Mouse (Mus musculus) T-helper 1 cell (primary cell): ENCODE data around the gene Ccl1.

Experiments
- in situ Hi-C: fragments of 300-600 bp; cut with MboI, MseI; formaldehyde crosslinking; loops from one replicate; pipeline ENCODE4 v1.15.1; 2025; ENCODE audit warnings: high pct_unique_total_duplicates

Gene Ccl1

DNA sequence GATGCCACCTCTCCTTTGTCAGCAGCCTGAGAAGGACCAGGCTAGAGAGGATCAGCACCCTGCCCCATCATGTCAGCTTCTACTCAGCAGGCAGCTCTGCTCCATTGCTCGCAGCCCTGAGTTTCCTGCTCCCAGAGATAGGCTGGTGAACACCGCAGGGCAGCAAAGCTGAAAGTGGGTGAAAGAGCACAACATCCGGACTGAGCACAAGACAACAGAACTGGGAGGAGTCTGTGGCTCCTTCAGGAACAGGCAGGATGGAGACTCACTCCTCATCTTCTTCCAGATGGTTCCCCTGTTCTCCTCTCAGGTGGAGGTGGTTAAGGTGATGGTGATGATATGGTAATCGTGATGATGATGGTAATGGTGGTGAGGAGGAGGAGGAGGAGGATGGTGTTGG lies at the start of gene Ccl1:
Gene Ccl1 (minus strand): TSS at position 101 of the 400 bp plus-strand sequence.
- in situ Hi-C loops: no loop called here

DNA sequence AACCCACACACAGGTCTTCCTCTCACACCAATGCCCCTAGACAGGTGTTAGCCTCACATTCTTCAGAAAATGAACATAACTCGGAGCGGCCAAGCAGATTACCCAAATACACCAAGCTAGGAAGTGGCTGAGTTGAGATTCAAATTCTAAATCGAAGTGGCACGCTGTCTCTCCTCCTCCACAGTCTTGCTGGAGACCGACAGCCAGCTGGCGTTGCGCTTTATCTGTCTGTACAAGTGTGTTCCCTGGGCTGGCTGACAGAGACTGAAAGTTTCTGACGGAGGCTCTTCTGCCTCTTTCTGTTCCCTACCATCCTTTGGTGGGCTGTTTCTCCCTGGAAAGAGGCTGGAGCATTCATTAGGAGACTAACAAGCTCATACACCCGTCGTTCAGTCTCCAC lies 45.5 kb upstream of the Ccl1 start:
- in situ Hi-C loops: no loop called here

DNA sequence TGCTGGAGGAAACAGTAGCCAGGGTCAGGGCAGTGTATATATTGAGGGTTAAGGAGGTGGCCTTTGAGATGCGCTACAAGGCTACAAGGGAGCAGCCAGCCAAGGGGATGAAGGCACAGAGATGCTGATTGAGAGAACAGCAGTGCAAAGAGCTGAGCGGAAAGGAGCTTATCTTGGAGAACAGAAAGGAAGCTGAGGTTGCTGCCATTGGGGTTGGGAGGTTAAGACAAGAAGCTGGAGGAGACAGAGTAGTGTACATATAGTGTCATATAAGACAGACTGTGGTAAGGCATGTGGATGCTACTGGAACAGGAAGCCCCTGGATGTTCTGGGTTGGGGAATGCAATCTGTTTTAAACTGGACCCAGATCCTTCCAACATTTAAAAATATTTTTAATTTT lies 35.4 kb upstream of the Ccl1 start:
- in situ Hi-C loops: no loop called here

DNA sequence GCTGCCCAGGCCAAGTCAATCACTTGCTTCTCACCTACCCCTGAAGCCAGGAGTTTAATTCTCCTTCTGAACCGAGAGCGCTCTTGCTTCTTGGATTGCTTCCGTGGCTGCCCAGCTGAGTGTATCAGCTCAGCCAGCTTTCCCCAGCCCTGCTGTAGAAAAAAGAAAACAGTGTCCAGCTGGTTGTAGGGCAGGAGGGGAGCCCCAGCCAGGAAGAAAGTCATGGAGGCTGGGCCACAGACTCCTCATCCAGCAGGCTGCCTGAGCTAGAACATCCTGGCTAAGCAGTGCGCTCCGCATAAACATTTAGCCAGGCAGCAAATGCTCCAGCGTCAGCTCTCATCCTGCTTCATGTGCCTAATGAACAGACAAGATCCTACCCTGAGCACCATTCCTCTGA lies 34.9 kb upstream of the Ccl1 start:
- in situ Hi-C loops: no loop called here

DNA sequence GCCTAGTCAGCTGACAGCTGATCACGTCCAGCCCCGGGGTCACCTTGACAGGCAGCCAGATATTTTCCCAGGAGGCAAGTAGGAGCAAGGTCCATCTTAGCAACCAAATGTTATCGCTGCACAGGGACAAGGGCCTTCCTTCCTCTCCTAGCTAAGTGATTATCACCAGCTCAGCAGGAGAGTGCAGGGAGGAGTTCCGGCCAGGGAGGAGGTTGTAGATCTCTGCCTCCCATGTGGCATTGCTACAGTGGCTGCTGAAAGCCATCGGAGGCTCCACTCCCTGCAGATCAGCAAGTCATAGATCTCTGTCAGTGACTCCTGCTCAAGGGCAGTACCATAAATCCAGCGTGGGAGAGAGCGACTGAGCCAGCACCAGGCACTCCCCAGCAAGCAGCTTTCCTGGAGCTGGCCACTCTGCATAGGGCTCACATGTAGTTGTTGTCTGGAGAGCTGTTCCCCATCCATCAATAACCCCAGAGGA lies 34.5 kb upstream of the Ccl1 start:
- in situ Hi-C loops: no loop called here

DNA sequence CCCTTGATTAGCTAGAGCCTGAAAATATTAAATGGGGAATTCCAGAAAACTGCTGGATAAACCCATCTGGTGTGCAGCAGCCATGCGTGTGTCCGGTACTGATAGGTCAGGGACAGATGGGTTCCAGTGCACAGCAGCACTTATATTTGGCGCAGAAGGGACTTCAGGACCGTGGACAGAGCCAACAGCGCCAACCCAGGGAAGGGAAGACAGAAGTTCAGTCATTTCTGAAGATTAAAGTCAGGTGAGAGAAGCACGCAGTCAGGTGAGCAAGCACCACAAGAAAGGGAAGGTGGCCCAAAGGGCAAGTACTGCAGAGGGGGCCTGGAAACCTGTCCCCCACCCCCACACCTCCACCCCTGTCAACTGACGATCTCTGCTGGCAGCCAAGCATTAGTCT lies 7.7 kb upstream of the Ccl1 start:
- in situ Hi-C loops: no loop called here

DNA sequence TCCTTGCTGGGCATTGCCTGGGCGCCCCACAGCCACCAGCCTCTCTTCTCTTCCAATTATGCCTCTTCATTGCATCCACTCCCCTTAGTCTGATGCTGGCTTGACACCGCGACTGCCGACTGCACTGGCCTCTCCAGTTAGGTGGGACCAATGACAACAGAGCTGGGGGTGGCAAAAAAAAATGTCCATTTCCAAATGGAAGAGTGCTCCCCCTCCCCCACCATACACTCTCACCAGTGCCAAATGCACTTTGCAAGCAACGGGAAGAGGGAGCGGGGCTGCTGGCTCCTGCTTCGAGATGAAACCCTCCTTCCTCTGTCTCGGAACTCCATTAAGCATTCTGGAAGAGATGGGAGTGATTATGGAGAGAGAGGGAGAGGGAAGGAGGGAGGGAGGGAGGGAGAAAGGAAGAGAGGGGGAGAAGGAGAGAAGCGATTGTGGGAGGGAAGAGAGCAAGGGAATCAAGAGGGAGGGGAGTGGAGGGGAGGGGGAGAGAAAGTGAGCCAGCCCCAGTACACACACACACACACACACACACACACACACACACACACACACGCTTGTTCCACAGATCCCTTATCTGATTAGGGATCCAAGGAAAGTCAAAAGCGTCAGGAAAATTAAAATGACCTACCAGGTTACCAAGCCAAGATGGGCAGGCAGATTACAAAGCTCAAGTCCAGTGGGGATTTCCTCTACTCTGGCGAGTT lies 5.0 kb upstream of the Ccl1 start:
- in situ Hi-C loops: no loop called here

DNA sequence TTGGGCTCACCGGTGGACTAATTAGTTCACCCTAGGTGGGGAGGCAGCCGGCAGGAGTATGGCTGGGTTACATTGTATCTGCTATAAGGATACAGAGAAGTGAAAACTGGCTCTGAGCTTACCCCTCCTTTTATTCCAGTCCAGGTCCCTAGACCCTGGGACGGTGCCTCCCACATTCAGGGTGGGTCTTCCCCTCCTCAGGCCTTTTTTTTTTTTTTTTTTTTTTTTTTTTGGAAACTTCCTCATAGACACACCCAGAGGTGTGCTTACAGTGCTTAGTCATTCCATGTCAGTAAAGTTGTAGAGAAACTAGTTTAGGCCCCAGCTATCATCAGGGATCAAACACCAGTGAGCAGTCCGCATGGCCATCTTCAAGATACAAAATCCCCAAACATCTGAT lies 7.6 kb downstream of the Ccl1 start:
- in situ Hi-C loops: no loop called here

DNA sequence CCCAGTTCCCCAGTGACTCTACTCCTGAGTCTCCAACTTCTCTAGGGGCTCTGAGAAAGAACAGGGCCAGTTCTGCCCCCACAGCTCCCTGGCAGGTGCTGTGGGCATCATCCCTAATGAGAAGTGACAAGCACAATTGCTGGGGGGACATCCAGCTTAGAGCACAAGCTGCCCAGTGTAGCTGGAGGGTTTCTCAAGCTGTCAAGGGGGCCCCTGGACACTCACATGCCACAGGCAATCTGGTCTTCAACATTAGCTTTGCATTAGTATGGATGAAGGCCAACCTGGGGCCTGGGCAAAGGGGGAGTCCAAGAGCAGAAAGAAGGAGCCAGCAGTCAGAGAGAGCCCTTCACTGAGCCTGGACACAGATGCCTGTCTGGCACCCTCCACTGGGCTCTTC lies 14.6 kb downstream of the Ccl1 start:
- in situ Hi-C loops: no loop called here

DNA sequence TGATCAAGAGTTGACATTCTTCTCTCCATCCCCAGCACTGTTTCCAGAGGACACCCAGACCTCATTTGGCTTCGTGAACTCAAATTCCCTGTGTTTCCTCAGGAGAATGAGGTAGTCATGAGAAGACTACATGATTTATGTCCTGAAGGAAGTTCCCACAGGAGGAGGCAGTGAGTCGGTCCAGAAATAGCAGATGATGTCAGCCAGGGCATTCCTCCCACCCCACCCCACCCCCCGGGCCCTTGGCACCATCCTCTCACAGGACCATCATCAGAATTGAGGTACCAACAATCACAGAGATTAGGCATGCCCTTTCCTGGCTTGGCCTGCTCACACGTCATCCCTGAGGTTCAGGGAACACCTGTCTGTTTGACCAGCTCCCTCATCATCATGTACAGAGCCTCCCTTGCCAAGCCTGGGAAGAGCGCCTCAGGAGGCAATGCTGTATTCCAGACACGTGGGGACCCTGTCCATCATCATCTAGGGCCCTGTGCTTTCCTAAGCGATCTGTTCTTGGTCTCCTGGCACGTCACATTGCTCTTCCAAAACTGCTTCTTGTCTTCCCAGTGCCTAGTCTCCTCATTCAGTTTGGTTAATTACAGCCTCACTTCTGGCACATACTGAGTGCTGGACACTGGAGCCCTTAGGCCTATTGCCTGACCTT lies 31.2 kb downstream of the Ccl1 start:
- in situ Hi-C loops: no loop called here

DNA sequence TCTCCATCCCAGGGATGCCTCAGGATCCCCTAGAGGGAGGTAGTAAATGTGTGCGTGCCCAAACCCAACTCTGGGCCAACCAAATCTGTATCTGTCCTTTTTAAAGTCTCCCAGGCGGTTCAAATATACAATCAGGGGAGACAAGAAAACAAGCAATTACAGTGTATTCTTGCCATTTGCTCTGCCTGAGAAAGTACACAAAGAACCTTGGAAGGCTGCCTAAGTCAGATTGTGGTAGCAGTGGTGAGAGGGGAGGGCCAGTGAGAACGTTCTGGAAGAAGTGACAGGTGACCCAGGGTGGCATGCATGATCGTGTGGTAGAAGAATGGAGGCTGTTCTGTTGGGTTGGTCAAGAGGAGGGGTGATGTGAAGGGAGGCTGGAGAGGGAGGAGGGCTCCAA lies 46.4 kb downstream of the Ccl1 start:
- in situ Hi-C loops: no loop called here

DNA sequence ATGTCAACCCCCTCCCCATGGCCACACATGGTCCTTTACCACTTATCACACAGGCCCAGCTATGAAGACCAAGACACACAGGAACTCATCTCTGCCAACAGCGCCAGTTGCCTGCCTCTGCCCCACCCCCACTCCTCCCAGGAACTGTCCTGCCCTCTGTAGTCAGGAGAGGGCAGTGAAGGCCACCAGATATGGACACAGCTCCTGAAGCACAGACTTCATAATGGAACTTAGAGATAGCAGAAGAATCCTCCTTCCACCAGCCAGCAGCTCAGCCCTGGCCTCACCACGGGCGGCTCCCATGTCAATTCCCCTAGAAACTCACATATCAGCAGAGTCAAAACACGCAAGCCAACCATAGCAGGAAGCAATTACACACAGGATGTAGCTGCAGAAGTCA lies 49.9 kb downstream of the Ccl1 start:
- in situ Hi-C loops: no loop called here

DNA sequence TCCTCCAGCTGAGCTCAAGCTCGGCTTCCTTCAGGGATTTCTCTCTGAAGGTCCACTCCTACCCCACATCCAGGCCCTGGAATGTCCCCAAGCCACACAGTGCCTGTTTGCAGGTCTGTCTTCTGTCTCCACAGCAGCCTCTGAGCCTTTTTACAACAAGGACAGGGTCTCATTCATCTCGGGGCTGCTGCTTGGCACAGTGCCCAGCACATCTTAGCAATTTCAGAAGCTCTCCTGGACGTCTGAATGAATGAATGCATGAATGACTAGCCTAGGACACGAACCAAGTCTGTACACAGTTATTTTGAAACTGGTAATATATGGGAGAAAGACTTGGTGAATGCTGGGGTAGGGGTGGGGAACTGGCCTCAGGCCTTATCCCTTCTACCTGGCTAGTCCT lies 52.1 kb downstream of the Ccl1 start:
- in situ Hi-C loops: no loop called here

DNA sequence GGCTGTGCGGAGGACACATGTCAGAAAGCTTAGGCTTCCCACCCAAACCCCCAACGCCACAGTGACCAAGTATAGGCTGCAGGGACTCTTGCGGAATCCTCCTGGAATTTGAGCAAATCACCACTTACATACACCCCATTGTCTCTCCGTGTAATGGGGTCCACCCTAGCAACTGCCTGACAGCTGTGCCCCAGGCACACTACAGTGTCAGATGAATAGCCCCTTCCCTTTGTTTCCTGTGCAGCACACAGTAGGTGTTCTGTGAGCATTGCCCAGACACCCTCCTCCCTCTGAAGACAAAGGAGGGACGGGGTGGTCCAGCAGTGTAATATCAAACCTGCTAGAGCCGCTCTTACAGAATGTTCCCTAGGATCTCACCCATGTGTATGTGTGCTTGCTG lies 54.2 kb downstream of the Ccl1 start:
- in situ Hi-C loops: no loop called here

DNA sequence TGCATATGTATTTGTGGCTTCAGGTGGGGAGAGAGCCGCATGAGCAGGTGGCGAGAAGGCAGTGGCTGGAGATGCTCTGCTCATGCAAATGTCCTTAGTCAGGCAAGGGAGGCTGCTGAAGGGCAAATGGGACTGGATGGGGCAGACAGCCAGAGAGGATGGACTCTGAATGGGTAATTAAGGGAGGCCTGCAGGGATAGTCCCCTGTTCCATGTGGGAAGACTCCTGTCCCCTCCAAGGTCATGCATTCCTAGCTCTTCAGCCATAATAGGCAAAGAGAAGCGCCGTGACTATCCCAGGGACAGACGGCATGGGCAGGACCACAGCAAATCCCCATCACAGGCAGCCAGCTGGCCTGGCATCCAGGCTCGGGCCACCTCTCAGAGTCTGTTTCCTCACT lies 55.5 kb downstream of the Ccl1 start:
- in situ Hi-C loops: no loop called here

DNA sequence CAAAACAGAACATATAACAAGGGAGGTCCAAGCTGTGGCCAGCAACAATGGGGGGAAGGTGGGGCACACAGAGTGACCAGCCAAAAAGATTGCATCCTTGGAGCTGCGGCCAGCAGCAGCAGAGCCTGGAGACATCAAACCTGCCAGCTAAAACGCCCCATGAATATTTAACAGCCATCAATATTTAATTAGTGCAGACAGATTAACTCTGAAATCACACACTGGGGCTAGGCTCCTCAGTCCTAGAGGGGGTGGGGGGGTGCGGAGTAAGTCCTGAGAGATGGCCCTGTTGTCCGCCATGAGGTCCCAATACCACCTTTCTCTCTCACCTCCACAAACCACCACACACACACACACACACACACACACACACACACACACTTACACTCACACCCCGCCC lies 68.1 kb downstream of the Ccl1 start:
- in situ Hi-C loops: no loop called here

DNA sequence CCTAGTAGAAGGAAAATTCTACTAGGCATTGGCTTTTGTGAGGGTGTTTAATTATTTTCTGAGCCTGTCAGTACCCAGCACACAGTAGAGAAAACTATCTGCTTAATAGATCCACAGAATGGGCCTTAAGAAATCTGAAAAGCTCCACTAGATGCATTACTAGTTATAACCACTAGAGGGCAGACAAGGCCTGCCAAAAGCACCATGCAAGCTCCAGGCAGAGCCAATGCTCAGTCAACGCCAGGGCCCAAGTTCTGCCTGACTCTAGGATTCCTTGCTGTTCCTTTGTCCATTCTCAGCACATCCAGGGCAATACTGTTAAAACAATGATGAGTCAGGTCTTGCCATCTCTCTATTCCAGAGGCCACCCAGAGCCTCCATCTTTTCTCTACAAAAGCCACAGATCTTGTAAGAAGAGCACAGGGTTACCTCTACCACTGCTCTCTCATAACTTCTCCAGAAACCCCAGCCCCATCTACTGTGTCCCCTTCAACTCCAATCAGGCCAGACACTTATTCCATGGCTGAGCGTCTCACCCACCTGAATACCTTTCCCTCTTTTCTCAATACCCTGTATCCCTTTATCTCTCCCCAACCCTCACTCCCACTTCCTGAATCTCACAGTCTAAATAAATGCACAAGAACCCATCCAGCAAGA lies 69.8 kb downstream of the Ccl1 start:
- in situ Hi-C loops: no loop called here

DNA sequence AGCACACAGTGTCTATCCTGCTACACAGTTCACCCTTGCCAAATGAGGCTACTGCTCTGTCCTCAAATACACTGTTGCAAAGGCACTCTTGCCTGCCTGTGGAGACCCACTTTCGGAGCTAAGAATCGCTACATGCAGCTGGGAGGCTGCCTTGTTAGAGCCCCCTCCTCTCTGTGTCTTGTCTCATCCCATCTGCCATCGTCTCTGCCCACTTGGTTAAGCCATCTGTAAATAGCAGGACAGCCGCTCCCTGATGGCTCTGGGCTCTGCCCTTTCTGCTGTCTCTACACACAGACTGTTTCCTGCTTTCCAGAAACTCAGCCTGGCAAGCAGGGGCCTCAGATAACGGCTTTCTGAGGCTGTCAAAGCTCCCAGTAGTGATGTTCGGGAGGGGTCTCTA lies 71.5 kb downstream of the Ccl1 start:
- in situ Hi-C loops: loop anchor here (5.0 kb wide), 3 partner anchors 168 to 653 kb away; no protein-coding TSS in a partner anchor

DNA sequence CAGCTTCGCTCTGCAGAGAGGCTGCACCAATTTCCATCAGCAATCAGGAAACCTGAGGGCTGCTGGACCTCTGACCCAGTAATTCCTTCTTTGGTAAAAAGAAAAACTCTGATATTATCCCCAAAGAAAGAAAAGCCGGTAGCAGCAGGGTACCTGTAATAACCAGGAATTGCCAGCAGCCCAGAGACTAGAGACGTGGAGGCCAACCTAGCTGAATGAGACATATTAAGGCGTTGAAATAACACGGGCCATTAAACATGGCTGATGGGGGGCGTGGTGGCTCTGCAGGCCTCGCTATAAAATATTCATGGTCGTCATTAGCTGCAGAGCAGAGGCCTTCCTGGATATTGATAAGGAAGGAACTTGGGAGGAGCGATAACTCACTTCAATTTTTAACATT lies 78.5 kb downstream of the Ccl1 start:
- in situ Hi-C loops: no loop called here

DNA sequence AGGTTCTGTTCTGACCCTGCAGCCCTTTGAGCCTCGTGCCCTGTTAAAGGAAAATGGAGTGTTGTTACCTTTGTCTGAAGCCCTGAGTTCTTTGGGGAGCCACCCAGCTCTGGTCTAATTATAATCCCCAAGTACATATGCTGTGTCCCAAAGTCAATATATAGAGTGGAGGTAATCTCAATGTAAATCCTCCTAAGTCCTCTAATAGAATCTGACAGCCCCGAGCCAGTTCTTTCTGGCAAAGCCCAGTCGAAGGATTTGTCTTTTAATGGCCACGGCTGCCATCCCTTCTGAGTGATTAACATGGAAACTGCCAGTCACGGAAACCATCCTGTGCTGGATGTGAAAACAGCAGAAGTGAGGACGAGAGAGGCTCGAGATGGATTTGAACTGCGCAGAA lies 79.6 kb downstream of the Ccl1 start:
- in situ Hi-C loops: no loop called here

DNA sequence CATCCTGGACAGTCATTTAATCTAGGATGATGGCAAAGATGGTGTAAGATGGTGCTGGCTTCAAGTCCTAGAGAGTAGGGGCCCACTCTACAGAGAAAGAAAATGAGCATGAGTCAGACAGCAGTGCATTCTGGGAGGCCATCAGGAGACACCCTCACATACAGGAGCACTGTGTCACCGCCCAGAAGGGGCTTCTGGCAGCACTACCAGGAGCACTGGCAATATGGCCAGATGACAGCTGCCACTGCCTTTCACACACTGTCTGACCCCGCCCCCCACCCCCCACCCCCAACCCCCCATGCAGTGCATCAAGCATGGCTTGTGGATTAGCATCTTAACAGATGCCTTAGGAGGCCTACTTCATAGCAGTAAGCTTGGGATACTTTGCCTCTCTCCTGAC lies 89.0 kb downstream of the Ccl1 start:
- in situ Hi-C loops: no loop called here

DNA sequence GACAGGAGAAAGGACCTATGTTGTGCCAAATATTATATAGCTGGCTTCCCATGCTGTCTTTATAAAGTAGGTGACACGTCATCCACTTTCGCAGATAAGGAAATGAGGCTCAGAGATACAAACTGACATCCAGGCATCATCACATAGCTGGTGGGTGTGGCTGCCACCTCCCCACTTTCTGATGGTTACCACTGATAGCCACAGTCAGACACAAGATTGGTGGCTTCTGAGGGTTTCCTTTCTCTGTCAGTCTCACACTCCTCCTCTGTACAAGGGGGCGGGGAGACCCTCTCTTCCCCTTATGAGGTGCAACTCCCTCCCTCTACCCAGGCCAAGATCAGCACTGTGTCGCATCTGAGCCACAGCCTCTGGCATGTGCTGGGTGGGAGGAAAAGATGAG lies 91.1 kb downstream of the Ccl1 start:
- in situ Hi-C loops: no loop called here

DNA sequence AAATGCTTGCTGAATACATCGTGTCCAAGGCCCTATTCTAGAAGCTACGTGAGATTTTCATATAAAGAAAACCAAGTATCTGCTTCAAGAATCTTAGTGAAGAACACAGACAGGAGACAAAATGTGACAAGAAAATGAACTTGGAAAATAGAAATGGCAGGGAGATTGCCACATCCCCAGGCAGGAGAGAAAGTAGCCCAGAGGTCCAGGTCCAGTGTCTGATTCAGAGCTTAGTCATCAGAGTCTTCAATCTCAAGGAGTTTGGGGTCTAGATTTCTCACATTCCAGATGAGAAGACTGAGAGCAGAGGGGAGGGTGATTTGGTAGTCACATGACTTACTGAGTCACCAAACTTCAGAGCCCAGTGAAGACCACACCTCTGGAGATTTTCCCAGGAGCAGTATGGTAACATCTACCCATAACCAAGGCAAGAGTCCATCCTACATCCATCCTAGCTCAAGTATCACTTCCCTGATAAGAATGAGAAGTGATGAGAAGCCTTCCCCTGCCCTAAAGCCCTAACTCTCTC lies 98.5 kb downstream of the Ccl1 start:
- in situ Hi-C loops: no loop called here
